Mouse (Mus musculus) lung, adult 18-20 months (tissue): ENCODE measurements around the gene Ubr3.
"Not testable (repeated sequence)": the region's sequence is repeated elsewhere in the genome, so short reads cannot be mapped to it uniquely, and the experiment has no call there.

Experiments
- DNase-seq, 2 experiments: peaks; one replicate each; pipeline ENCODE4 v3.0.0; 2022; ENCODE audit warnings: mixed read lengths in 2 of 2

The Ubr3 gene

DNA sequence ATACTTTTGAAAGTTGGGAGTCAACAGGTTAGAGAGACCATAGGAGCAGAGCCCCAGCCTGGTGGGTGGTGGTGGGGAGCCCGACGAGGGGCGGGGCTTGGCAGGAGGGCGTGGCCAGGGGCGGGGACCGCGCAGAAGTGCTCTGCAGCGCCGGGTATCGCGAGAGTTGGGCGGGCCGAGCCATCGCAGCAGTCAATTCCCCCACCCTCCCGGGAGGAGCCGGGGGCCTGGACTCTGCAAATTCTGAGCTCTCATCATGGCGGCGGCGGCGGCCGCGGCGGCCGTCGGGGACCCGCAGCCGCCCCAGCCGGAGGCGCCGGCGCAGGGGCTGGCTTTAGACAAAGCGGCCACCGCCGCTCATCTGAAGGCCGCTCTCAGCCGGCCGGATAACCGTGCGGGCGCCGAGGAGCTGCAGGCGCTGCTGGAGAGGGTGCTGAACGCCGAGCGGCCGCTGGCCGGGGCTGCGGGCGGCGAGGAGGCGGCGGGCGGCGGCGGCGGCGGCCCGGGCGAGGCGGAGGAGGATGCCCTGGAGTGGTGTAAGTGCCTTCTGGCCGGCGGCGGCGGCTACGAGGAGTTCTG lies at the start of gene Ubr3:
Ubr3 (plus strand) TSS at position 208 of the 579 bp plus-strand sequence.
- DNase-seq, result peak; percentile 96 to 98

DNA sequence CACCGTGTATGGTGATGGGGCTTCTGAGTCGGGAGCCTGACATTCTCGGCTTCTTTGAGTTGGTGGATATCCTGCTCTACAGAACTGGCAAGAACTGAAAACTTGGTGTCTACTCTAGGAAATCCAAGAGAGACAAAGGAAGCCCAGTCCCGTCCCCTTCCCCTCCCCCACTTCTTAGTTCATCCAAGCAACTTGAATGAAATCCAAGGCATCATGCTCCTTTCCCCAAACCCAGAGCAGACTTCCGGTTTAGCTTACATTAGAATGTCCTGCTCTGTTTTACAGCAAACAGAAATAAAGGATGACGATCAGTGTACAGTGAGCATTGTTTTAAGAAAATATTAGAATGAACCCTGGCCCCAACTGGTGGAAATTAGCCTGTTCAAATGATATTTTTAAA lies 47.8 kb upstream of the Ubr3 start:
- no peak for DNase-seq

- DNase-seq, result no peak
These were observed 45.5 kb upstream of the Ubr3 start for GRCm38 (mm10) chr2:69851427-69852058.

DNA sequence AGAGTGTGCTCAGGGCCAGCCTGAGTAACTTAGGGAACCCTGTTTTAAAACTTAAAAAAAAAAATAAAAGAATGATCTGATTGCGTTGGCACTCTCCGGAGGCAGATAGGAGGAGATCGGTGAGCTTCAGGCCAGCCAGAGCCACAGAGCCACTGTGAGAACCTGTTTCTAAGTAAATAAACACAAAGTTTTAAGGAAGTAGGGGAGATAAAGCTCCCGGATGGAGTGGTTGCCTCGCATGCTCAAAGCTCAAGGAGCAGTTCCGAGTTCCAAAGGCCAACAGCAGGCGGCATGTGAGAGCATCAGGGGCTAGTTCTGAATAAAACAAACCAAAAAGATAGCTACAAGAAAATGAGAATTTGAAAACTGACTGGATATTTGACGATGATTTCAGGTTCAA lies 40.7 kb upstream of the Ubr3 start:
- DNase-seq, result peak; percentile 37 to 54

GRCm38 (mm10) chr2:69857882-69858281 lies 39.2 kb upstream of the Ubr3 start:
- no peak for DNase-seq

DNA sequence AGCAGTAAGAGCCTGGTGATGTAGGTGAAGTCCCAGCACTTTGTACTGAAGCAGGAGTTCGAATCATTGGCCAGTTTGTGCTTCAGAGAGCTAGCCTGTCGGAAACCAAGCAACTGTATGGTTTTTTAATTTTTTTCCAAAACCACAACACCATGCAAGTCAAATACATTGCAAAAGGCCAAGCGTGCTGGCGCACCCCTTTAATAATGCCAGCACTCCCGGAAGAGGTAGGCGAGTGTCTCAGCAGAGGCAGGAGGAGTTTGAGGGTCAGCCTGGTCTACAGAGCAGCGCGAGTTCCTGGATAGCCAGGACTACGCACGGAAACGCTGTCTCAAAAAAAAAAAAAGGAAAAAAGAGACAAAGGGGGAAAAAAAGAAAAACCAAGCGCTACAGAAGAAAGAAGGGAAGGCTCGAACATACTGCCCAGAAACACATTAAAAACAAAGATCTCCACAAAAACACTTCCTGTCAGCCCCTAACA lies 36.0 kb upstream of the Ubr3 start:
- peak; percentile 48 to 58 for DNase-seq

- DNase-seq, result peak; percentile 93 to 95
These were observed 35.5 kb upstream of the Ubr3 start, which contains the start of gene Ssb for GRCm38 (mm10) chr2:69861485-69862091. TSS of gene Ssb (plus strand) at chr2:69861562.

GRCm38 (mm10) chr2:69862117-69862657 lies 34.9 kb upstream of the Ubr3 start:
- DNase-seq, result no peak

GRCm38 (mm10) chr2:69883990-69884391 lies 13.1 kb upstream of the Ubr3 start:
- no peak for DNase-seq

GRCm38 (mm10) chr2:69884581-69884980 lies 12.5 kb upstream of the Ubr3 start:
- DNase-seq, result no peak

- no peak for DNase-seq
These were observed 12.0 kb upstream of the Ubr3 start for GRCm38 (mm10) chr2:69885050-69885449.

DNA sequence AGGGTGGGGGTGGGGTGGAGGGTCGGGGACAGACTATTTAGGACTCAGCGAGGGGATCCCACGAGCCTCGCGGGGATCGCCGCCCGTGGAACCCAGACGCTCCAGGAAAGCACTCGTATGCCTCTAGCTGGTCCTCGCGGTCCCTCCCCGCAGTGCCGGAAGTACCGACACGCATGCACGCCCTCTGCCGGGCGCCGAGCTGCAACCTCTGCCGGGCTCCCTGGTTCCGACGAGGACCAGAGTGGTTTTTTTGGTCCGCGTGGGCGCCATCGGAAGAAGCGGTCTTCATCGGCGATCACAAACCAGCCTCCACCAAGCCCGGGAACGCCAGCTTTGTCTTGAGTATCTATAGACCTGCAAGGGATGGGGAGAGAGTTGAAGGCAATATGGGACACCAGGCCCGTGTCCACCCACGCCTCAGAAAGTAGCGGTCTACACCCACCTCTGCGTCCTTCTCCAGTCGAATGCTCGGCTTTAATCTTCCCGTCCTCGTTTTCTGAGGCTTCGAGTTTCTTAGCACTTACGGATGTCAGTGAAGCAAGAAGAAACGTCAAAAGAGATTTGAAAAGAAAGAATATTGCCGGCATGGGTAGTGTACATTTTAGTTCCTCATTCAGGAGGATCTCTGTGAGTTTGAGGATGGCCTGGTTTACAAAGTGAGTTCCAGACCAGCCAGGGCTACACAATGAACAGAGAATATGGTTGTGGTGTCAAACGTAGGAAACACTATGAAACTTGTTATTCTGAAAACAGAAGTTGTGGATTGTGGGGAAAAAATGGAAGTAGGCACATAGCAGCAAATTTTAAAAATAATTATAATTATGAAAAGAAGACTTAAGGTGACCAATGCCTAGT lies 11.4 kb upstream of the Ubr3 start, which contains the start of gene Mettl5:
Mettl5 (minus strand) TSS at position 165 of the 855 bp plus-strand sequence.
- peak; percentile 88 for DNase-seq

DNA sequence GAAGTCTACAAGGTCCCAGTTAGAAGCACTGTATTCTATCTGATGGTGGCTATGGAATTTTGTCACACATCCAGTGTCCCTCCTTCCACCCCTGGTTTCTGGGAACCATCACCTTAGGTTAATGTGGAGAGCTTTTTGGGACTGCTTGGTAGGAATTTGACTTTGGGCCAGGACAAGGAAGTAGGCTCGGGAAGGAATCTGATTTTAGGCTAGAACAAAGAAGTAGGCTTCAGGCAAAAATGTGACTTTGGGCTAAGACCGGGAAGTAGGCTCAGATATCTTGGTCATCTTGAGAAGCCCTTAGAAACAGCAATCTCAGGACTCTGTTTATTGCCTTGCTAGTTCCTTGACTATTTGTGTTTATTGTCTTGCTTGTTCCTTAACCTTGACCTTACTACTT lies 8.1 kb upstream of the Ubr3 start:
- no peak for DNase-seq

GRCm38 (mm10) chr2:69890843-69891242 lies 6.2 kb upstream of the Ubr3 start:
- DNase-seq, result no peak

DNA sequence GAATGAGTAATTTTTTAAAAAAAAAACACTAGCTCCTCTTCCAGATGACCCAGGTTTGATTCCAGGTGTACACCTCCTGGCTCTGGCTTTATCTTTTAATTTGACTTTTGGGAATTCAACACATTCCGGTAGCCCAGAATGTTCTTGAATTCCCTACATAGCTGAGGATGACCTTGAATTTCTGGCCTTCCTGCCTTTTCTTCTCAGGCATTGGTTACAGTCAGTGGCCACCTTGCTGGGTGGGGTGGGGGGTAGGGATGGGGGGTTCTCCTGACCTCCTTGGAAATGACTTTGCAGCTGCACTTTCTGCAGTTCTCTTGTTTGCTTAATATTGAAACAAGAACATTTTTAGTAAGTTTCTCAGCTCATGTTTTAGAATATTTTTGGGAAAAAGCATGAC lies 3.9 kb upstream of the Ubr3 start:
- DNase-seq, result no peak

DNA sequence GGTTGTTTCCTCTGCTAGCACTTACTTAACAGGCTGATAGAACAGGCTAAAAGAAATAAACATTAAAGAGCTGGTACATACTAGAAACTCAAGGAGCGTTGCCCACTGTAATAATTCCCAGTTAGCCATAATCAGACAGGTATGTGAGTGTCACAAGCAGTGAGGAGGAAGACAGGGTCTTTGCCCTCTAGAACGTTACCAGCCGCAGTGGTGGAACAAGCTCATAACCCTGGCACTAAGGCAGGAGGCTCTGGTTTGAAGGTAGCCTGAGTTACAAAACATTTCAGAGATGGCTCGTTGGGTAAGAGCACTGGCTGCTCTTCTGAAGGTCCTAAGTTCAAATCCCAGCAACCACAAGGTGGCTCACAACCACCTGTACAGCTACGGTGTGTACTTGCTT lies 3.2 kb upstream of the Ubr3 start:
- DNase-seq, result no peak

GRCm38 (mm10) chr2:69895502-69896223 lies 1.4 kb upstream of the Ubr3 start:
- DNase-seq, result no peak

- no peak for DNase-seq
These were observed 843 bp upstream of the Ubr3 start for GRCm38 (mm10) chr2:69896224-69896581.

DNA sequence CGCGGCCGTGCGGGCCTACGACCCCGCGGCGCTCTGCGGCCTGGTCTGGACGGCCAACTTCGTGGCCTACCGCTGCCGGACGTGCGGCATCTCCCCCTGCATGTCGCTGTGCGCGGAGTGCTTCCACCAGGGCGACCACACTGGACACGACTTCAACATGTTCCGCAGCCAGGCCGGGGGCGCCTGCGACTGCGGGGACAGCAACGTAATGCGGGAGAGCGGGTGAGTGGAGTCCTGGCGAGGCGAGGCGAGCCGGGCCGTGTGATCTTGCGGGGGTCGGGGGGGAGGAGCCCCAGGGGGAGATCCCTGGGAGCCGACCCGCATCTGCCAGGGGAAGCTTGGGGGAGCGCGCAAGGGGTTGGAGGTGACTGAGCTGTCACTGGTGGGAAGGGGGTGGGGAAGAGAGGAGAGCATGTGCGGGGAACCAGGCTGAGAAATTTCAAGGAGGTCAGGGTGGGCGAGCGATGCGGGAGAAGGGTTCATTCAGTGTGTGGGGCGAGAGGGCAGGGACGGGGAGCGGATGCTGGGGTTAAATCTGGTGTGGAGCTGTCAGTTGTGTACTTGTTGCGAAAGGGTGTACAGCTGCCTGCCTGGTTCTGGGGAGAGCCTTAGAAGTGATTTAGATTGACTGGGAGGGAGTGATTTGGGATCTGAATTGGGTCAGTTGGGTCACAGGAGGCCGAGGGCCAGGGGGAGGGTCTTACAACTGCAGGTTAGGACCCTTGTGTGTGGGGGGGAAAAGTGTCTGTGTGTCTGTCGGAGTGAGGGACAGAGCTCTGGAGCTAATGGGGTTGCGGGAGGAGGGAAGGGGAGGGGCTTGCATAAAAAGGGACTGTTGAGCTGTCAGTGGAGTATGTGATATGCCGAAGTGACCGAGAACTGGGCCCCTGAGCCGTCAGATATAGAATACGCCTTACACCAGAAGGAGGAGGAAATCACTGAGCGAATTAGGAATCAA lies 851 bp downstream of the Ubr3 start:
- DNase-seq, result peak; percentile 71 to 75

DNA sequence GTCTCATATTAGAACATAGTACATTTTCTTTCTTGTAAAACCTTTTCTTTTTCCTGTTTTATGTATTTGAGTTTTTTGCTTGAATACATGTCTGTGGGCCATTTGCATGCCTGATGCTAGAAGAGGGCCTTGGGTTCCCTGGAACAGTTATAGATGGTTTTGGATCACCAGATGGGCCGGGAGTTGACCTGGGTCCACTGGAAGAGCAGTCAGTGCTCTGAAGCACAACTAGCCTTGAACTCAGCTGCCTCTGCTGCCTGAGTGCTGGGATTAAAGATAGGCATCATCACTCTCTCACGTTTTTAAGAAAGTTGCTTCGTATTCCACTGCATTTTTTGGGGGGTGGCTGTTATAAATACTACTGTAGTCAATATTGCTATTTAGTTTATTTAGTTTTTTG lies 6.5 kb downstream of the Ubr3 start:
- no peak for DNase-seq

GRCm38 (mm10) chr2:69907394-69907793 lies 10.3 kb downstream of the Ubr3 start:
- DNase-seq, result not testable (repeated sequence)
